Mouse (Mus musculus) stomach, embryonic 16.5 days (tissue): Measurements from ENCODE around the gene Pik3r6. TPM values are rescaled to one million over a fixed set of nuclear protein-coding genes. Genes with fewer than 3 reads are reported as not detected.

ENCODE experiments used
- ATAC-seq: fragments of 200-750 bp; cut with Nextera tagmentation; 2 replicates; pipeline ENCODE4 v1.8.0; 2017; ENCODE audit warnings: moderate number of reproducible peaks, moderate TSS enrichment; ENCODE audit not compliant: insufficient read depth, low FRiP score
- H3K27ac ChIP-seq: fragments of 300-500 bp; sonication (generic); 2 replicates; pipeline ENCODE4 v1.5.1; 2014; ENCODE audit warnings: low read length
- H3K27me3 ChIP-seq: fragments of 300-500 bp; sonication (generic); 2 replicates; pipeline ENCODE4 v1.6.1; 2014; ENCODE audit warnings: low read length, control low read depth, mixed read lengths; ENCODE audit not compliant: control insufficient read depth, insufficient read depth
- H3K36me3 ChIP-seq: fragments of 300-500 bp; sonication (generic); 2 replicates; pipeline ENCODE4 v1.6.1; 2014; ENCODE audit warnings: low read length; ENCODE audit not compliant: control insufficient read depth, insufficient read depth
- H3K4me1 ChIP-seq: fragments of 300-500 bp; sonication (generic); 2 replicates; pipeline ENCODE4 v1.6.1; 2014; ENCODE audit warnings: low read length, control low read depth, mixed read lengths; ENCODE audit not compliant: control insufficient read depth, insufficient read depth
- H3K4me2 ChIP-seq: fragments of 300-500 bp; sonication (generic); 2 replicates; pipeline ENCODE4 v1.6.1; 2014; ENCODE audit warnings: low read depth, low read length, mixed read lengths
- H3K4me3 ChIP-seq: fragments of 300-500 bp; sonication (generic); replicated peaks from 2 replicates; pipeline ENCODE4 v1.5.1; 2014; ENCODE audit warnings: mild to moderate bottlenecking, low read length
- H3K9ac ChIP-seq: fragments of 300-500 bp; sonication (generic); 2 replicates; pipeline ENCODE4 v1.6.1; 2014; ENCODE audit warnings: low read length
- H3K9me3 ChIP-seq: fragments of 300-500 bp; sonication (generic); replicated peaks from 2 replicates; pipeline ENCODE4 v1.6.1; 2016; ENCODE audit warnings: low read length, control low read depth; ENCODE audit not compliant: control insufficient read depth
- WGBS: fragments of 180-500 bp; shearing (Covaris S2); extraction: QIAGEN DNeasy Blood & Tissue Kit; methylation state at CpG from one replicate; pipeline ENCODE4 v1.1.7; 2014; 5-methylcytosine and 5-hydroxymethylcytosine counted together
- polyA plus RNA-seq: library from polyadenylated mRNA; unstranded; fragments of >200 nt; fragmentation: Nextera tagmentation; extraction: Ambion mirVana; gene quantifications from 2 replicates; pipeline ENCODE4 v1.2.1, GENCODE M21; 2015

The Pik3r6 gene
- polyA plus RNA-seq, 1 experiment from 2014 or later = 3.2 TPM

DNA sequence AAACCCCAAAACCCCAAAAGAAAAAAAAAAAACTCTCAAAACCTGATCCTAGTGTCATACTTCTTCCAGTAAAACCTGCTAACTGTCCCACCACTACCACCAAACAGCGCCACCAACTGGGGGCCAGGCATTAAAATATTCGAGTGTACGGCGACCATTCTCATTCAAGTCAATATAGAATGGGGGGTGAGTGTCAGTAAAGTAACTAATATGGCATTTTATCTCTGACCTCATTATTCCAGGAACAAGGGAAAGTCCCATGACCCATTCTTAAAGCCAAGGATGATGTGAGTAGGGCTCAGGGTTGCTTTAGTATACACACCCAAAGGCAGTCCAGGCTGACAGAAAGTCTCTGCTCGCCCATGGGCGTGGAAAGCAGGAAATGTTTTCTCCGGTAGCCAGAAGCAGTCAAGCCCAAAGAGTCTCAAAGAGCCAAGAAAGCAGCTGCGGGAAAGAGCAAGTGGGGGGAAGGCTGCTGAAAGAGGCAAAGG is 51.2 kb downstream of the Pik3r6 start:
- Histone ChIP-seq H3K27ac (no peak overlapping the region), H3K36me3 (no peaks in the 10 kb centered on the region), H3K9me3 (no peaks in the 10 kb centered on the region), H3K4me1 (0 out of 2 replicates have a peak, but pooled peaks cover 3% of the 10 kb centered on the region), H3K4me2 (no peak overlapping the region), H3K4me3 (no peak overlapping the region), H3K9ac (no peak overlapping the region), H3K27me3 (no peaks in the 10 kb centered on the region)
- ATAC-seq = no peak
- 32% methylated on average over 8 of the region's 8 CpGs for WGBS

DNA sequence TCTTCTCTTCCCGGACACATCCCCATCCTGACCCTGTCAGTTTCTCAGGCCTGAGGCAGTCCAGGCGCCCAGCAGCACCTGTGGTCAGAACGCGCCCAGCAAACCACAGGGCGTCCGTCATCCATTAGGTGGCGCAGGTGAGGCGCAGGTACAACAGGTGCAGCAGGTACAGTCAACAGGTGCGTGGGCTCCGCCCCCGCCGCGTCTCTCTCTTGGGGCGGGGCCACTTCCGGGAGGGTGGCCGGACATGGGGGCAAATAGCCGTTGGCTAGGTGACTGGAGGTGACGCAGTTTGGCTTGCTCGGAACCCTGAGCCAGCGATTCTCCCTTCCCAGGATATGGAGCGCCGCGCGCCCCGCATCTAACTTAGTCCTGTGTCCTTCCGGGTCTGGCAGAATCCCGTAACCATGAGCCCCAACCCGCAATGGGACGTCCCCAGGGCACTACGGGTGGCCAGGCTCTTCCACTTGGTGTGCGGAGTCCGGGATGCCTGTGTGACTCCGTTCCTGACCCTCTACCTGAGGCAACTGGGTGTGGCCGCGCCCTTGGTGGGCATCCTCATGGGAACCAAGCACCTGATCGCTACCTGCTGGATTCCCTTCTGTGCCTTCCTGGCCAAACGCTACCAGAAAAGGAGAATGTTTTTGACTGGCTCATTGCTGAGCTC is 53.2 kb downstream of the Pik3r6 start, which contains the start of gene Mfsd6l:
TSS of gene Mfsd6l (plus strand) at position 269 of the 667 bp plus-strand sequence.
- ATAC-seq = peak; percentile 89
- 0 out of 2 replicates have a peak, but pooled peaks cover 3% of the 10 kb centered on the region for H3K4me1 ChIP-seq
- H3K9ac ChIP-seq = peak within 1 kb of the TSS; percentile 62
- H3K27me3 ChIP-seq = no peaks in the 10 kb centered on the region
- WGBS = 8% methylated on average over 36 of the region's 37 CpGs
- no peaks in the 10 kb centered on the region for H3K36me3 ChIP-seq
- H3K4me3 ChIP-seq = peak within 1 kb of the TSS; percentile 41
- H3K27ac ChIP-seq = no peak within 1 kb of the TSS
- peak within 1 kb of the TSS; percentile 42 for H3K4me2 ChIP-seq
- no peaks in the 10 kb centered on the region for H3K9me3 ChIP-seq

DNA sequence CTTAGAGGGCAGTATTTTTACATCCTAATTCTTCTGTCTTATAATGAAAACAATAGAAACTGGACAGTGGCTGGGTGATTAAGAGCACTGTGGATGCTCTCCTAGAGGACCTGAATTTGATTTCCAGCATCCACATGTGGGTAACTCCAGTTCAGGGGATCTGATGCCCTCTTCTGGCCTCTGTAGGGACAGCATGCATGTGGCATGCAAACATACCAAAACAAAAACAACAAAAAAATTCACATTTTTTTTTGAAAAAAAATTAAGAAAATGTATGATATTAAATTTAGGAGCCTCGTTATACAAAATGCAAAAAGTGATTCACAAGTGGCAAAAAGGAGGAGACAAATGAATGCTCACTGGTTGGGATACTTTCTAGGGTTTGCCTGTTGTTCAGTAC is 56.7 kb downstream of the Pik3r6 start:
- no peak overlapping the region for H3K9ac ChIP-seq
- H3K36me3 ChIP-seq = no peaks in the 10 kb centered on the region
- 57% methylated on average over 1 of the region's 1 CpGs for WGBS
- ATAC-seq = no peak
- H3K27ac ChIP-seq = no peak overlapping the region
- H3K4me3 ChIP-seq = no peak overlapping the region
- H3K4me1 ChIP-seq = 0 out of 2 replicates have a peak, but pooled peaks cover 3% of the 10 kb centered on the region
- H3K4me2 ChIP-seq = no peak overlapping the region
- H3K27me3 ChIP-seq = no peaks in the 10 kb centered on the region
- H3K9me3 ChIP-seq = no peaks in the 10 kb centered on the region

DNA sequence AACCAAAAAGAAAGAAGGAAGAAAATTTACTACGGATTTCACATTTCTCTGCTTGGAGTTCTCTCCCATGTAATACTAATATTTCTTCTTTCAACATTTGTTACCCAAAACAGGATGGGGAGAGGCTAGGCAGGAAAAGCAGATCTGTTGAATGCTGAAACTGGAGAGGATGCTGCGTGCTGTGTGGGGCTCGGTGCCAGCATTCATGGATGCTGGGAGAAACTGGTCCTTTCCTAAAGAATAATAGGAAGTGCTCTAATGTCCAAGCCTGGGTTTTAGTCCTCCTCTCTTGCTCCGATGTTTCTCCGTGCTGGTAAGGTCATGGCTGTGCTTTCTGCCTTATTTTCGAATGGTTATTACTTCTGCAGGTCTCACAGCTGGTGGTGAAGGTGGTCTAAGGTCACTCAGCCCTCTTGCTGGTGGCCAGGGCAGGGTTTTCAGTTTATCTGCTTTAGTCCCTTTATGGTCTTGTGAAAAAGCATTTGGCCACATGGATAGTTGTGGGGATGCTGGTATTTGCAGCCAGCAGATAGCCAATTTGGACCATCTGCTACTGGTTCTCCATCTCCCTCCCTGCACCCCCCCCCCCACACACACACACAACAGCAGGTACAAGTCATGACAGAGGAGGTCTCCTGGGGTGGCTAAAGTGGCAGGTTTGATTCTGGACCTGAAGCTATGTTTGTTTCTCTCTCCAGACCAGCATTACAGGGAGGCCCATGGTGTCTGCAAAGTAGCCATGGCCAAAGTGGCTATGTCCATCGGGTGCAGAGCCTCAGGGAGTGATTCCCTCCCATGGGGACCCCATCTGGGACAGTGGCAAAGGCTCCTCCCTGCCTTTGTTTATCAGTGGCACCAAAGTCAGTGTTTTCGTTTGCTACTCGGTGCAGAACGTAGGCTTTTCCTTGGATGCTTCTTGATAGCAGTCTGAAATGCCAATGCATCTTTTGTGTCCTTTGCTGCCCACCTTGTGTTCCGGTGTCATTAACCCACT is 59.4 kb downstream of the Pik3r6 start:
- no peak overlapping the region for H3K27ac ChIP-seq
- 73% methylated on average over 11 of the region's 11 CpGs for WGBS
- no peak overlapping the region for H3K4me3 ChIP-seq
- H3K9me3 ChIP-seq = no peaks in the 10 kb centered on the region
- no peak overlapping the region for H3K9ac ChIP-seq
- no peaks in the 10 kb centered on the region for H3K4me1 ChIP-seq
- H3K4me2 ChIP-seq = no peak overlapping the region
- no peaks in the 10 kb centered on the region for H3K27me3 ChIP-seq
- no peak for ATAC-seq
- no peaks in the 10 kb centered on the region for H3K36me3 ChIP-seq

- no peaks in the 10 kb centered on the region for H3K36me3 ChIP-seq
- H3K27ac ChIP-seq = no peak overlapping the region
- H3K4me1 ChIP-seq = no peaks in the 10 kb centered on the region
- no peaks in the 10 kb centered on the region for H3K27me3 ChIP-seq
- no peak for ATAC-seq
- WGBS = 67% methylated on average over 13 of the region's 13 CpGs
- H3K4me3 ChIP-seq = no peak overlapping the region
- no peak overlapping the region for H3K9ac ChIP-seq
- no peaks in the 10 kb centered on the region for H3K9me3 ChIP-seq
- no peak overlapping the region for H3K4me2 ChIP-seq
These were observed 61.7 kb downstream of the Pik3r6 start for GRCm38 (mm10) chr11:68564356-68565031.

DNA sequence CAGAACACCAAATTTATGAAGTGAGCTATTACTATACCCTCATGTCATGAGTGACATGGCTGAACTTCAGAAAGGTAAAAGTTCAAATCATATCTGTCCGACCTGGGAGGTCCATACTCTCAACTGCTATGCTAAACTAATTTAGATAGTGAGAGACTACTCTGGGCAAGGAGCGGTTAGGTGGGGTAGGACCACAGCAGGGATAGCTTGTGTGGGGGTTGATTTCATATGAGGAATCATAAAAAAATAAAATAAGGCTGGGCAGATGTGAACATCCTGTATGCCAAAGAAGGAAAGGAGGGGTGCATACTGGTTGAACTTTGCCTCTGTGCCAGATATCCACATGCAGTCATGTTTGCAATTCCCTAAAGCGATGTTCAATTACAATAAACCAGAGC is 62.2 kb downstream of the Pik3r6 start:
- Histone ChIP-seq H3K4me2 (no peak overlapping the region), H3K27ac (no peak overlapping the region), H3K4me3 (no peak overlapping the region), H3K9me3 (no peaks in the 10 kb centered on the region), H3K9ac (no peak overlapping the region), H3K27me3 (no peaks in the 10 kb centered on the region), H3K36me3 (no peaks in the 10 kb centered on the region), H3K4me1 (no peaks in the 10 kb centered on the region)
- WGBS = 76% methylated on average over 3 of the region's 3 CpGs
- ATAC-seq = no peak

- Histone ChIP-seq H3K27me3 (no peaks in the 10 kb centered on the region), H3K4me3 (peak overlapping the region; percentile 41), H3K9ac (peak overlapping the region; percentile 53; the same call in 1 of the 2 replicates)
These were observed 63.7 kb downstream of the Pik3r6 start for GRCm38 (mm10) chr11:68566447-68567059.

GRCm38 (mm10) chr11:68570861-68571260 is 68.0 kb downstream of the Pik3r6 start:
- no peak overlapping the region for H3K4me3 ChIP-seq
- H3K4me1 ChIP-seq = no peaks in the 10 kb centered on the region
- H3K9me3 ChIP-seq = no peaks in the 10 kb centered on the region
- no peak overlapping the region for H3K4me2 ChIP-seq
- no peak overlapping the region for H3K27ac ChIP-seq
- H3K36me3 ChIP-seq = no peaks in the 10 kb centered on the region
- no peaks in the 10 kb centered on the region for H3K27me3 ChIP-seq
- H3K9ac ChIP-seq = no peak overlapping the region
- 66% methylated on average over 5 of the region's 5 CpGs for WGBS
- no peak for ATAC-seq

More at GRCm38 (mm10) chr11:68566447-68567059, 63.7 kb downstream of the Pik3r6 start:
- H3K36me3 ChIP-seq = no peaks in the 10 kb centered on the region
- WGBS = 15% methylated on average over 17 of the region's 17 CpGs
- peak overlapping the region; percentile 67 for H3K4me2 ChIP-seq
- no peak overlapping the region for H3K27ac ChIP-seq
- no peak for ATAC-seq
- H3K9me3 ChIP-seq = no peaks in the 10 kb centered on the region
- H3K4me1 ChIP-seq = no peaks in the 10 kb centered on the region
